Mouse (Mus musculus) brain, embryonic 14.5 days (tissue): ENCODE results near the gene Notum. TPM values are rescaled to one million over a fixed set of nuclear protein-coding genes. Genes with fewer than 3 reads are reported as not detected.

Experiments
- DNase-seq: peaks from one replicate; pipeline ENCODE4 v3.0.0-alpha.2; 2011; ENCODE audit warnings: low read depth
- CTCF ChIP-seq: fragments of 200-500 bp; IDR thresholded peaks from 2 replicates; pipeline ENCODE4 v1.5.1; 2012; ENCODE audit warnings: inconsistent platforms, mild to moderate bottlenecking, moderate library complexity, borderline replicate concordance; ENCODE audit not compliant: insufficient read depth, insufficient read length; ENCODE audit errors: extremely low read depth
- POLR2A ChIP-seq: fragments of 200-500 bp; IDR thresholded peaks from 2 replicates; pipeline ENCODE4 v1.6.1; 2012; ENCODE audit warnings: mild to moderate bottlenecking, inconsistent platforms, borderline replicate concordance; ENCODE audit not compliant: poor library complexity, insufficient read depth, insufficient read length, severe bottlenecking; ENCODE audit errors: extremely low read depth
- polyA plus RNA-seq: library from polyadenylated mRNA; depleted of rRNA; stranded (reverse); fragments of >200 nt; gene quantifications from 2 replicates; pipeline ENCODE4 v1.2.3, GENCODE M21; 2012

Gene Notum
- polyA plus RNA-seq, 1 experiment: 2.7 TPM

DNA sequence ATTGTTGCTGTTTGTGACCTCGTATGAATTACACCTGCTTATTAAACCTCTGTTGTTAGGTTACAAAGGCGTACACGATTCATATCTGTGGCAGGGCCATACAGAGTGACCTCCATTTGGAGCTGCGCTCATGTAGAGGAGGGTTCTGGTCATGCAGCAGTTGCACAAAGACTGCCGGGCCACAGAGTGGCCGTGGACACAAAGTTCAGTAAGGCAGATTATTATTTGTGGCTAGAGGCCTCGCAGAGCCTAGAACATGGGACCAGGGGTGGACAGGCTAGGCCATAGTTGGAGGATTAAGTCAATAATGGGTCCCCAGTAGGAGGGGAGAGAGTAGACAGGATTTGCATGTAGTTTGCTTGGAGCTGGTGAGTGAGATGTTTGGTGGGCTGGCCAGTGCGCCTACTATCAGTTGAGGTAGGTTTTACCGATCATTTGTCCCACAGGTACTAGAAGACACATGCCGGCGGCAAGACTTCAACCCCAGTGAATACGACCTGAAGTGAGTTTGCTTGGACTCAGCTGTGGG is 12.7 kb upstream of the Notum start:
- no peak for TF ChIP-seq POLR2A
- no peak for TF ChIP-seq CTCF
- DNase-seq: no peak

DNA sequence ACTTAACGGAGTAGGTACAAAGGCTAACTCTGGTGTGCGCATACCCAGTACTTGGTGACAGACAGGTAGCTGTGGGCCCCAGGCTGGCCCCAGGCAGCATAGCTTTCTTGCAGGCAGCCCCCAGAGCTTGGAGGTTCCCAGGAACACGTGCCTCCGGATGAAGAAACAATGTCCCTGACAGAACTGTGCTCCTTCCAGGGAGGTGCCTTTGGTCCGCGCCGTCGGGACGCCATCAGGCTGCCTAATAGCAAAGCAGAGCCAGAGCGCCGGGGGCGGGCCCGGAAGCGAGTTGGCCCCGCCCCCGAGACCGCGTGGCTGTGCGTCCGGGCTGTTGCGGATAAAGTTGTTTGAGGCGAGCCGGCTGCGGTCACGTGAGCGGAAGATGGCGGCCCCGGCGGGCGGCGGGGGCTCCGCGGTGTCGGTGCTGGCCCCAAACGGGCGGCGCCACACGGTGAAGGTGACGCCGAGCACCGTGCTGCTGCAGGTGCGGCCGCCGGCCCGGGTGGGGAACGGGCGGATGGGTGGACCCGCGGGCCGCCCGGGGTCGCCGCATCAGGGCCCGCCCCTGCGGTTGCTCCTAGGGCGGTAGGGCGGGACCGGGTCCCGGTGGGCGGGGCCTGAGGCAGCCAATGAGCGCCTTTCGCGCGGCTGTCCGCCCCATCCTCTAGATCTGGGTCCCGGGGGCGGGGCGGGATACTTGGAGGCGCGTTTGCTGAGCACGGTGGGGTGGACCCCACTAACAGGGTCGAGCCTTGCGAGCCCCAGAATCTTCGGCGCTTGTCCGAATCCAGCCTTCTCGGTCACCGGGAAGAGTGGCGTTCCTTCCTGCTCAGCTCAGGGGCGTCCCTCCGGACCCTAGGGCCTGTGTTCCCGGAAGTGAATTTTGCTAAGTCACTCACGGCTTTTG is 12.0 kb upstream of the Notum start, which contains the start of gene Aspscr1:
TSS of gene Aspscr1 (plus strand) at position 287 of the 907 bp plus-strand sequence.
- TF ChIP-seq CTCF (no peak), POLR2A (peak; percentile 44)
- peak; percentile 97 for DNase-seq

GRCm38 (mm10) chr11:120666617-120667016 is 5.6 kb upstream of the Notum start:
- DNase-seq: no peak
- TF ChIP-seq CTCF (no peak), POLR2A (no peak)

GRCm38 (mm10) chr11:120665406-120665805 is 4.4 kb upstream of the Notum start:
- TF ChIP-seq CTCF (no peak), POLR2A (no peak)
- no peak for DNase-seq

- TF ChIP-seq CTCF (no peak), POLR2A (no peak)
Observed at GRCm38 (mm10) chr11:120663714-120664113, 2.7 kb upstream of the Notum start.

DNA sequence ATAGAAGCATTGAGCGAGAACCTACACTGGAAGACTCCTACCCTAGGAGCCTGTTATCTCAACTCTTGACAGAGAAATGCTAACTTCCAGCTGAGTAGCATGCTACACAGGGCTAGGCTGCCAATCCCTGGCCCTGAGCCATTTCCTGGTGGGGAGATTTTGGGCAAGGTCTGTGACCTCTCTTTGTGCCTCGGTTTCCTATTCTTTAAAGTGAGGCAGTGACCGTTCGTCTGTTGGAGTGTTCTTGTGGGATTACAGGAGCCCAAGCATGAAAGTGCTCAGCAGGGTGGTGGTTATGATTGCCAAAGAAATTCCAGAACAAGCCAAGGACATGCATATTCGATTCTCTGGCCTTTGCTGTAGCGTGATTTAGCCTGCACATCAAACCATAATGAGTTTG is 1.8 kb upstream of the Notum start:
- peak; percentile 28 for DNase-seq
- TF ChIP-seq CTCF (no peak), POLR2A (no peak)

More at GRCm38 (mm10) chr11:120663714-120664113, 2.7 kb upstream of the Notum start:
- no peak for DNase-seq

DNA sequence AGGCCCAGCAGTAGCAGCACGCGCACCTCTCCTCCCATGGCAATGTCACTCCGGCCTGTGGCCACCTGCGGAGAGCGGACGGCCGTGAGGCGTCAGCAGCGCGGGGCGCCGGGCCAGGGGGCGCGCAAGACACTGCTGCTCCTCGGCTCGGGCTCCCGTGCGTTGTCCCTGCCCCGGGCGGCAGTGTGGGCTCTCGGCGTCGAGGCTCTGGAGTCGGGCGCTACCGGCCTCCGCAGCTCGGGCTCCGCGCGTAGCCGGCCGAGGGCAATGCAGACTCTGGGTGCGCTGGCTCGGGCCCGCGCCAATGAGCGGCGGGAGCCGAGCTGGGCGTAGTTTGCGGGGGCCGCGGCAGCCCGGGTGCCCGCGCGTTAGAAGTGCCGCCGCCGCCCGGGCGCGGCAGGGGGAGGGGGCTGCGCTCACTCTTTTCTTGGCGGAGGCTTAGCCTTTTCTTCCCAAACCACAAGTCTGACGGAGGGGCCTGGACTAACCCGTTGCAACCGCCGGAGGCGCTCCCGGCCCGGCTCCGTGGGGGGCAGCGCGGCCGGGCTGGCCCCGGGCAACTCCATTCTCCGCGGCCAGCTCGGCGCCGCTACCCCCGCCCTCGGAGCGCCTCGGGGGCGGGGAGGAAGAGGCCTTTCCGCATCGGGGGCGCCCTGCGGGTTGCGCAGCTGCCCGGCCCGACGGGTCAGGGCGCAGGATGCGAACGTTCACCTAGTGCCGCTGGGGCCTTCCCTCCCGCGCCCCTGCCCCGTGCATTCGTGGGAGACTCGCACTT is 487 bp downstream of the Notum start:
- TF ChIP-seq CTCF: peak; percentile 45; the same call in 1 of the 2 replicates
- no peak for TF ChIP-seq POLR2A
- peak; percentile 42 for DNase-seq

- DNase-seq: no peak
- TF ChIP-seq POLR2A (no peak), CTCF (no peak)
Observed at GRCm38 (mm10) chr11:120659509-120660300, 1.3 kb downstream of the Notum start.

GRCm38 (mm10) chr11:120658876-120659410 is 2.0 kb downstream of the Notum start:
- peak; percentile 75 for TF ChIP-seq CTCF
- TF ChIP-seq POLR2A: no peak
- peak; percentile 70 for DNase-seq

DNA sequence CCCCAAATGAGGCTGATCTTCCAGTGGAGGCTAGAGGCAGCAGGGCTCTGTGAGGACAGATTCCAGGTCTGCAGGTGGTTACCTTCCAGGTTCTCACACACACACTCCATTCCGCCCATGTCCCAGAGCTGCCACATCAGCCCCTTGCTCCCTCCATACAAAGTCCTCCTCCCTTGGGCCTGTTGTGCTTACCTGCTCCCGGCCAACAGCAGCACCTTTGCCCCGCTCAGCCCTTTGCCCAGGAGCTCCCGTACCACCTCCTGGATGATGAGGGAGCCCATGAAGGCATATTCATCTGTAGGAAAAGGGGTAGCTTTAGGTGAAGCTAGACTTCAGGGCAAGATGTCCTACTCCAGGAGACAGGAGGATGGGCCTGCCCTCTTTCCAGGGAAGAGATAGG is 3.7 kb downstream of the Notum start:
- TF ChIP-seq CTCF (no peak), POLR2A (no peak)
- no peak for DNase-seq
